Mouse (Mus musculus) retina, adult 2 months (tissue): ENCODE data around the gene Nipal1.

Experiments used
- DNase-seq: peaks from one replicate; pipeline ENCODE4 v3.0.0-alpha.2; 2012; ENCODE audit warnings: low read depth, low spot score

The Nipal1 gene

GRCm38 (mm10) chr5:72647418-72647907 lies at the start of gene Nipal1:
Gene Nipal1 (plus strand): TSS chr5:72647795.
- DNase-seq = peak; percentile 59

- peak; percentile 30 for DNase-seq
These were observed 46.6 kb upstream of the Nipal1 start for GRCm38 (mm10) chr5:72601006-72601405.

GRCm38 (mm10) chr5:72603138-72603537 lies 44.5 kb upstream of the Nipal1 start:
- DNase-seq = no peak

- DNase-seq = no peak
These were observed 30.2 kb upstream of the Nipal1 start for GRCm38 (mm10) chr5:72617413-72617812.

- DNase-seq = no peak
These were observed 26.6 kb upstream of the Nipal1 start for GRCm38 (mm10) chr5:72621022-72621421.

GRCm38 (mm10) chr5:72630026-72630425 lies 17.6 kb upstream of the Nipal1 start:
- no peak for DNase-seq

- no peak for DNase-seq
These were observed 12.8 kb upstream of the Nipal1 start for GRCm38 (mm10) chr5:72634791-72635271.

- no peak for DNase-seq
These were observed 11.5 kb upstream of the Nipal1 start for GRCm38 (mm10) chr5:72636122-72636521.

- no peak for DNase-seq
These were observed 11.0 kb upstream of the Nipal1 start for GRCm38 (mm10) chr5:72636576-72636975.

GRCm38 (mm10) chr5:72640072-72640471 lies 7.5 kb upstream of the Nipal1 start:
- no peak for DNase-seq

- DNase-seq = peak; percentile 67
These were observed 3.9 kb upstream of the Nipal1 start for GRCm38 (mm10) chr5:72643655-72644054.

- no peak for DNase-seq
These were observed 3.4 kb upstream of the Nipal1 start, which contains the start of gene Cnga1 for GRCm38 (mm10) chr5:72644175-72644574. Gene Cnga1 (minus strand): TSS chr5:72644275.

- no peak for DNase-seq
These were observed 1.5 kb upstream of the Nipal1 start for GRCm38 (mm10) chr5:72646131-72646530.

GRCm38 (mm10) chr5:72646996-72647395 lies 599 bp upstream of the Nipal1 start:
- DNase-seq = no peak

- DNase-seq = no peak
These were observed 482 bp downstream of the Nipal1 start for GRCm38 (mm10) chr5:72647958-72648595.

GRCm38 (mm10) chr5:72648987-72649735 lies 1.6 kb downstream of the Nipal1 start:
- DNase-seq = no peak

- DNase-seq = no peak
These were observed 5.6 kb downstream of the Nipal1 start for GRCm38 (mm10) chr5:72653068-72653674.

GRCm38 (mm10) chr5:72656270-72656791 lies 8.7 kb downstream of the Nipal1 start:
- no peak for DNase-seq

GRCm38 (mm10) chr5:72658375-72658774 lies 10.8 kb downstream of the Nipal1 start:
- DNase-seq = no peak

- no peak for DNase-seq
These were observed 13.6 kb downstream of the Nipal1 start for GRCm38 (mm10) chr5:72661051-72661781.

- DNase-seq = no peak
These were observed 16.5 kb downstream of the Nipal1 start for GRCm38 (mm10) chr5:72664126-72664525.
